Mouse (Mus musculus) intestine, postnatal 0 days (tissue): Measurements from ENCODE around the gene Cbwd1. TPM values are rescaled to one million over a fixed set of nuclear protein-coding genes. Genes with fewer than 3 reads are reported as not detected.
A peak's percentile ranks its signal among the peaks of the same experiment; 100 is the strongest.

Experiments
- ATAC-seq: fragments of 200-750 bp; cut with Nextera tagmentation; 2 replicates; pipeline ENCODE4 v1.8.0; 2017; ENCODE audit warnings: mild to moderate bottlenecking, moderate TSS enrichment, moderate library complexity
- H3K27ac ChIP-seq: fragments of 300-500 bp; sonication (generic); 2 replicates; pipeline ENCODE4 v1.5.1; 2014; ENCODE audit warnings: mild to moderate bottlenecking, low read depth, low read length, moderate library complexity
- H3K27me3 ChIP-seq: fragments of 300-500 bp; sonication (generic); replicated peaks from 2 replicates; pipeline ENCODE4 v1.6.1; 2014; ENCODE audit warnings: low read length, mixed read lengths; ENCODE audit not compliant: control insufficient read depth, insufficient read depth
- H3K36me3 ChIP-seq: fragments of 300-500 bp; sonication (generic); 2 replicates; pipeline ENCODE4 v1.6.1; 2014; ENCODE audit warnings: mild to moderate bottlenecking, moderate library complexity; ENCODE audit not compliant: control insufficient read depth, insufficient read depth
- H3K4me1 ChIP-seq: fragments of 300-500 bp; sonication (generic); replicated peaks from 2 replicates; pipeline ENCODE4 v1.6.1; 2014; ENCODE audit warnings: antibody characterized with exemption, low read length, mixed read lengths; ENCODE audit not compliant: control insufficient read depth, insufficient read depth
- H3K4me2 ChIP-seq: fragments of 300-500 bp; sonication (generic); replicated peaks from 2 replicates; pipeline ENCODE4 v1.6.1; 2014; ENCODE audit warnings: low read depth, mild to moderate bottlenecking, moderate library complexity
- H3K4me3 ChIP-seq: fragments of 300-500 bp; sonication (generic); 2 replicates; pipeline ENCODE4 v1.5.1; 2014; ENCODE audit warnings: low read depth, low read length
- H3K9ac ChIP-seq: fragments of 300-500 bp; sonication (generic); 2 replicates; pipeline ENCODE4 v1.6.1; 2014; ENCODE audit warnings: mild to moderate bottlenecking, low read depth, low read length
- H3K9me3 ChIP-seq: fragments of 300-500 bp; sonication (generic); 2 replicates; pipeline ENCODE4 v1.6.1; 2016; ENCODE audit warnings: mixed run types; ENCODE audit not compliant: control insufficient read depth
- CTCF ChIP-seq: sonication (generic); IDR thresholded peaks from 2 replicates; pipeline ENCODE4 v1.5.1; 2016; ENCODE audit warnings: low read depth, mild to moderate bottlenecking, control low read depth, antibody characterized with exemption, moderate library complexity
- WGBS: fragments of 180-500 bp; shearing (Covaris S2); extraction: QIAGEN DNeasy Blood & Tissue Kit; methylation state at CpG from one replicate; pipeline ENCODE4 v1.1.7; 2014; 5-methylcytosine and 5-hydroxymethylcytosine counted together
- polyA plus RNA-seq: library from polyadenylated mRNA; unstranded; fragments of >200 nt; fragmentation: Nextera tagmentation; extraction: Ambion mirVana; gene quantifications from 2 replicates; pipeline ENCODE4 v1.2.1, GENCODE M21; 2015

Cbwd1 gene
- polyA plus RNA-seq, result 10.4 and 10.6 TPM in 2 replicates

DNA sequence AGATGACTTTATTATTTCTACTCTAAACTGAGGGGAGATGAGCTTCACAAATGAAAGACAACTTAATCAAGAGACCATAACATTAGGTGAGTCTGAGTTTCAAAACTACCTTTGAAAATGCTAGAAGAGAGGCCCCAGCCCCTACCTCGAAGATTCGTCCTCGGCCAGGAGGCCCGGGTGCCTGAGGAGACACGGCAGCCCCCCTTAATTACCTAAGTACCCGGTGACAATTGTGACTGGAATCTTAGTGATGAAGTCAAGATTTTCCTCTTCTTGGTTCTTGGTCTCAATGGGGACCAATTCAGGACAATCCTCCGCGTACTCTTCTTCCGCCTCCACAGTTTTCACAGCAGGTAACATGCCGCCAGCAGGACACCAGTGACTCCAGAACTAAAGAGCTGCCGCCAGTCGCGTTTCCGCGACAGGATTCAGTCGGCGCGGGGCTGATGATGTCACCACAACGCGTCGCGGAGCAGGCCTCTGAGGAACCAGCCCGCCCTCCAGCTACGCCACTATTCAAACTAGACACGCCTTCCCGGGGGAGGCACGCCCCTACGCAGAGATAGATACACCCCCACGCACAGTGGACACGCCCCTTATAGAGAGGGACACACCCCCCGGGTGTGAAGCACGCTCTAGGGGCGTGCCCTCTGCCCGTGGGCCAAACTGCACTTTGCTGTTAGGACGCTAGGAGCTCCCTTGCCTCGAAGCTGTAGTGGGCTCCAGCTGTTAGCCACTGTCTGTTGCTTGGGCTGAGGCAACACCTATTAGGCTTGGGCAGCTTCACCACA is at the start of gene Cbwd1:
Gene Cbwd1 (minus strand): TSS at position 439 of the 791 bp plus-strand sequence.
- no peaks in the 10 kb centered on the region for H3K36me3 ChIP-seq
- no peaks in the 10 kb centered on the region for H3K9me3 ChIP-seq
- H3K4me2 ChIP-seq, result peak within 1 kb of the TSS; percentile 73
- no peaks in the 10 kb centered on the region for H3K27me3 ChIP-seq
- peak within 1 kb of the TSS; percentile 64; the same call in 1 of the 2 replicates for H3K9ac ChIP-seq
- no peaks in the 10 kb centered on the region for H3K4me1 ChIP-seq
- peak within 1 kb of the TSS; percentile 76 for H3K4me3 ChIP-seq
- peak; percentile 99 for ATAC-seq
- TF ChIP-seq CTCF, result peak; percentile 96
- peak within 1 kb of the TSS; percentile 24; the same call in 1 of the 2 replicates for H3K27ac ChIP-seq
- WGBS, result under 1% methylated on average over 36 of the region's 36 CpGs

DNA sequence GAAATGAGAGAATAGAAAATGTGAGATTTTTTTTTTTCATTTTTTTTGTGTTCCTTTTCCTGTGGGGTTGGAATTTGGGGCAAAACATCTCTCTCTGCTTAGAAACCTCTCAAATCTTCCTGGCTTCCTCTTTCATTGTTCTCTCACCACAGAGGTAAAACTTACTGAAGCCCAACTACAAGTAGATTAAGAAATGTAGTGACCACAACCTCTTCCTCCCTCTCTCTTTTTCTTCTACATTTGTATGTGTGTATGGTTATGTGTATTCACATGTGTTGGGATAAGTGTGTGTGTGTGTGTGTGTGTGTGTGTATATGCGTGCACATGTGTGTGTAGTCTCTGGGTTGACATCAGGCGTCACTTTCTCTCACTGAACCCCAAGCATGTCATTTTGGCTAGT is 47.1 kb upstream of the Cbwd1 start:
- Histone ChIP-seq H3K9ac (no peak overlapping the region), H3K27ac (no peak overlapping the region), H3K36me3 (no peaks in the 10 kb centered on the region), H3K4me2 (no peak overlapping the region), H3K4me3 (no peak overlapping the region), H3K27me3 (no peaks in the 10 kb centered on the region), H3K4me1 (no peaks in the 10 kb centered on the region), H3K9me3 (no peaks in the 10 kb centered on the region)
- WGBS, result 82% methylated on average over 2 of the region's 2 CpGs
- no peak for TF ChIP-seq CTCF
- no peak for ATAC-seq

DNA sequence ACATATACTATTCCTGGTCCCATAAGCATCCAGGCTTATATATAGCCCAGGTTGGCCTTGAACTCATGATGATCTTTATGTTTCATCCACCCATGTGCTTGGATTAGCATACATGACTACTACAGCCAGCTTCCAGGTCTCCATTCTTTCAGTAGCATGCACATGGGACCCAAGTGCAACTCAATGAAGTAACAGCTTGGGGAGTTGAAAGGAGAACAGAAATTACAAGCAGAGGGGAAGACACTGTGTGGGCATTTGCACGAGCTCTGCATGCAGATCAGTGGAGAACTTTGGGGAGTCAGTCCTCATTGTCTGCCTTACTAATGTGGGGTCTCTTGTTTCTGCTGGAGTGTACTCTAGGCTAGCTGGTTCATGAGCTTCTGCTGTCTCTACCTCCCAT is 45.3 kb upstream of the Cbwd1 start:
- Histone ChIP-seq H3K4me3 (no peak overlapping the region), H3K27ac (no peak overlapping the region), H3K9ac (no peak overlapping the region), H3K36me3 (no peaks in the 10 kb centered on the region), H3K4me1 (no peaks in the 10 kb centered on the region), H3K4me2 (no peak overlapping the region), H3K27me3 (no peaks in the 10 kb centered on the region), H3K9me3 (no peaks in the 10 kb centered on the region)
- 82% methylated on average over 1 of the region's 1 CpGs for whole genome bisulfite sequencing
- no peak for TF ChIP-seq CTCF
- ATAC-seq, result no peak

DNA sequence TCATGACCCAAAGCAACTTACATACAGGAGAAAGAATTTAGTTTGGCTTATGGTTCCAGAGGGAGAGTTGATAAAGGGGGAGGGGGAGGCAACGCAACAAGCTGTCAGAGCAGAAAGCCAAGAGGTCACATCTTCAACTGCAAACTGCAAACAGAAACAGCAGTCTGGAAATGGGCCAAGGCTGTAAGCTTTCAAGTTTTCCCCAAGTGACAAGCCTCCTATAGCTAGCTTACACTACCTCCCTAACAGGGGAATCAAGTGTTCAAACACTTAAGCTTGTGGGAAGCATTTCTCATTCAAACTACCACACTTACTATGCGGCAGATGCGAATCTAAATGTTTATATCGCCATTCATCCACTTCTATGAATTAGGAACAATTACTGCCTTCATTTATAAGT is 42.4 kb upstream of the Cbwd1 start:
- H3K9ac ChIP-seq, result no peak overlapping the region
- no peak for TF ChIP-seq CTCF
- ATAC-seq, result no peak
- H3K4me3 ChIP-seq, result no peak overlapping the region
- H3K27me3 ChIP-seq, result 0 out of 2 replicates have a peak, but pooled peaks cover 7% of the 10 kb centered on the region
- H3K4me2 ChIP-seq, result no peak overlapping the region
- 47% methylated on average over 4 of the region's 4 CpGs for WGBS
- H3K36me3 ChIP-seq, result no peaks in the 10 kb centered on the region
- H3K4me1 ChIP-seq, result no peaks in the 10 kb centered on the region
- no peak overlapping the region for H3K27ac ChIP-seq
- no peaks in the 10 kb centered on the region for H3K9me3 ChIP-seq

GRCm38 (mm10) chr19:25002828-25003227 is 41.4 kb upstream of the Cbwd1 start:
- no peak overlapping the region for H3K4me2 ChIP-seq
- H3K27me3 ChIP-seq, result 0 out of 2 replicates have a peak, but pooled peaks cover 7% of the 10 kb centered on the region
- no peak overlapping the region for H3K9ac ChIP-seq
- no peaks in the 10 kb centered on the region for H3K9me3 ChIP-seq
- no peaks in the 10 kb centered on the region for H3K36me3 ChIP-seq
- no peak for ATAC-seq
- H3K4me3 ChIP-seq, result no peak overlapping the region
- 90% methylated on average over 3 of the region's 3 CpGs for WGBS
- no peaks in the 10 kb centered on the region for H3K4me1 ChIP-seq
- no peak overlapping the region for H3K27ac ChIP-seq
- no peak for TF ChIP-seq CTCF

DNA sequence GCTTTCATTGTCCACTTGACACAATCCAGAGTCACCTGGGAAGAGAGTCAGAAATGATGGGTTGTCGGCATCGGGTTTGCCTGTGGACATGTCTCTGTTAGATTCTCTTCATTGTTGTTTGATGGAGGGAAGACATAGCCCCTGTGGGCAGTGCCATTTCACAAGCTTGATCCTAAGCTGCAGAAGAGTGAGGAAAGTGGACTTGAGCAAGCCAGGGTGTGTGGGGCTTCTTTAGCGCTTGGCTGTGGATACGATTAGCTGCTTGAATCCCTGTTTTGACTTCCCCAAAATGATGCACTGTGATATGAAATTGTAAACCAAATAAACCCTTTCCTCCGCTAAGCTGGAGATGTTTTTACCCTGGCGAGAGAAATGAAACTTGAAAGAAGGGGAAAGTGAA is 40.6 kb upstream of the Cbwd1 start:
- H3K27ac ChIP-seq, result no peak overlapping the region
- TF ChIP-seq CTCF, result no peak

More for the DNA sequence above, 40.6 kb upstream of the Cbwd1 start:
- Histone ChIP-seq H3K4me1 (no peaks in the 10 kb centered on the region), H3K36me3 (no peaks in the 10 kb centered on the region), H3K4me3 (no peak overlapping the region), H3K4me2 (no peak overlapping the region), H3K9ac (no peak overlapping the region), H3K9me3 (no peaks in the 10 kb centered on the region), H3K27me3 (0 out of 2 replicates have a peak, but pooled peaks cover 7% of the 10 kb centered on the region)
- no peak for ATAC-seq
- WGBS, result 86% methylated on average over 6 of the region's 6 CpGs
